Mouse (Mus musculus) neutrophil, adult 5-6 weeks (primary cell): ENCODE results near the gene Otud1. TPM values are rescaled to one million over a fixed set of nuclear protein-coding genes. Genes with fewer than 3 reads are reported as not detected.
A peak's percentile ranks its signal among the peaks of the same experiment; 100 is the strongest.

ENCODE experiments used
- ATAC-seq: fragments of 151-379, 151-347 bp; 2 replicates; pipeline ENCODE4 v1.8.0; 2017; ENCODE audit warnings: mild to moderate bottlenecking, moderate TSS enrichment; ENCODE audit not compliant: insufficient number of reproducible peaks, poor library complexity, low FRiP score, severe bottlenecking; ENCODE audit errors: extremely low read depth
- total RNA-seq: library from RNA; stranded (forward); fragments of 200-1000 nt; gene quantifications from 2 replicates; pipeline ENCODE4 v1.2.3, GENCODE M21; 2017

Otud1 gene
- total RNA-seq, 1 experiment from 2014 or later = 32.0 TPM

- no peak for ATAC-seq
Measured at GRCm38 (mm10) chr2:19664555-19665475, 7.3 kb downstream of the Otud1 start.

GRCm38 (mm10) chr2:19665841-19666240 lies 8.3 kb downstream of the Otud1 start:
- ATAC-seq = peak; percentile 93

GRCm38 (mm10) chr2:19670851-19671688 lies 13.5 kb downstream of the Otud1 start:
- ATAC-seq = no peak

- peak; percentile 78; the same call in 1 of the 2 replicates for ATAC-seq
Measured at GRCm38 (mm10) chr2:19682997-19683396, 25.4 kb downstream of the Otud1 start.

- ATAC-seq = no peak
Measured at GRCm38 (mm10) chr2:19685489-19686147, 28.1 kb downstream of the Otud1 start.

GRCm38 (mm10) chr2:19690094-19690493 lies 32.5 kb downstream of the Otud1 start:
- no peak for ATAC-seq

- no peak for ATAC-seq
Measured at GRCm38 (mm10) chr2:19699573-19700295, 42.2 kb downstream of the Otud1 start.

- ATAC-seq = no peak
Measured at GRCm38 (mm10) chr2:19701386-19701785, 43.8 kb downstream of the Otud1 start.

GRCm38 (mm10) chr2:19703020-19703613 lies 45.6 kb downstream of the Otud1 start:
- ATAC-seq = no peak

GRCm38 (mm10) chr2:19703670-19704069 lies 46.1 kb downstream of the Otud1 start:
- no peak for ATAC-seq

GRCm38 (mm10) chr2:19704272-19704671 lies 46.7 kb downstream of the Otud1 start:
- no peak for ATAC-seq

GRCm38 (mm10) chr2:19706886-19707285 lies 49.3 kb downstream of the Otud1 start:
- no peak for ATAC-seq

Other genes starting within 250 kb of the Otud1 start
- gene Ptf1a, start 212.1 kb upstream of the Otud1 start, total RNA-seq = not detected in 2 replicates
- gene 4921504E06Rik, start 103.8 kb upstream of the Otud1 start, total RNA-seq = not detected in 2 replicates